Mouse (Mus musculus) brain, embryonic 18.5 days (tissue): ENCODE measurements around the gene Ephb2.

Source experiments
- DNase-seq: peaks from one replicate; pipeline ENCODE4 v3.0.0-alpha.2; 2012; ENCODE audit warnings: low read depth, low spot score

Gene Ephb2

DNA sequence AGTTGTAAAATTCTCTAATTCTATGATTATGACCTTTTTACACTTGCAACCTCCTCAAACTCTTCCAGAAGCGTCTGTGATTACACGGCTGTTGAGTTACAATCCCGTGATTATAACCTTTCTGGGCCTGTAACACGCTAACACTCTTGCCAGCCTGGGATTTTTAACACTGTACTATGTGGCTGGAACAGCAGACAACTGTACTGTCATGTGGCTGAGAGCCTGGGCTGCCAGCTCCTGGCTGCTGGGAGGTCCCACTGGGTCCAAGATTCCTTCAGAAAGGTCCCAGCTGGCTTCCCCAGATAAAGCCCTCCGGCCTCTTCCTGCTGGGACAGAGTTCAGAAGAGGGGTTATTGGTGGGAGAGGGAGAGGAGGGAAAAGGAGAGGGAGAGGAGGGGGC, 104.0 kb downstream of the Ephb2 start:
- no peak for DNase-seq

DNA sequence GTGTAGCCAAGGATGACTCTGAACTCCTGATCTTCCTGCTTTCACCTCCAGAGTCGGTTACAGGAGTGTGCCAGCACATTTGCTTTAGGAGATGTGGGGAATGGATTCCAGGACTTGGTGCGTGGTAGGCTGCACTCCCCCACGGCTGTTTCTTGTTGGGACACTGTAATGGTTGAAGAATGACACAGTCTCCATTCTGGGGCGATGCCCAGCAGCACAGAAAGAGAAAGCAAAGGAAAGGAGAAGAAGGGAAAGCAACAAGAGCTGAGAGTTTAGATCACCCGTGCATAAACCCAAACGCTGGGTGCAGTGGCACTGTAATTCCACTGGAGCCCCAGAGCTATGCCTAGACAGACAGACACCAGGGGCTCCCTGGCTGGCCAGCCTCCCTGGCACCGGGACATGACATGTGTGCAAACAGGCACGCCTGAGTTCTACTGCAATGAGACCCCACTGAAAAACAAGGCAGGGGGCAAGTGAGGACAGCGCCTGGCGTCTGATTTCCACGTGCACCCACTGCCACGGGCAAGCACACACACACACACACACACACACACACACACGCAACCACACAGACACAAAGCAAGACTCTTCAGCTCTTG, 104.7 kb downstream of the Ephb2 start:
- DNase-seq = no peak

DNA sequence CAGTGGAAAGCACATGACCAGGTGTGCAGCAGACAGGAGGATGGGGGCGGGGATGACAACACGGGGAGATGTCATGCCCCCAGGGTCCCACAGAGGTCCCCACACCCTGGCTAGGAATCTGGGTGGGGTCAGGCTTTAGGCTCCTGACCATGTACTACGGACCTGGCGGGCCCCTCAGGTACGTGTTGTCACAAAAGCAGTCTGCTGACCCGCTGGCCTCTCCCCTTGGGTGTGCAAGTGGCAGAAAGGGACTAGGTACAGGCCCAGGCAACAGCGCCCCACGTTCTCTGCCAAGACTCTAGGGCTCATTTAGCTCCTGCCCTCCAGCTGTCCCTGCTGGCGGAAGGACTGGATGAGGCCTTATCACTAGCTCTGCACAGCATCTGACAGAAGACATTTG, 105.3 kb downstream of the Ephb2 start:
- no peak for DNase-seq

DNA sequence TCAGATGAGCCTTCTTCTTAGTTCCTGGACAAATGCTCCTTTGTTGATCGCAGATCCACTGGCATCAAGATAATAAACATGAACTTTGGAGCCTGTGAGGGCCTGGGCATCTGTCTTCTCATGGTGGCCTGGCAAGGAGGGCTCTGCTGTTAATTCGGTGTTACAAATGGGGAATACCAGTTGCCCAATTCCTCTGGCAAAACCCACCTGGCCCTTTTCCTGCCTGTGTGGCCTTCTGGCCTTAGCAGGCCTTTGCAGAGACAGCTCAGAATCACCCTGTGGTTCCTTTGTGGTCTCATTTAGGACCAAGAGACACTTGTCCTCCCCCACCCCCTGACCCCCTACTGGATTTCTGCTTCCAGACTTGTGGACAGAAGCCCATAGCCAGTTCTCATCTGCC, 106.2 kb downstream of the Ephb2 start:
- DNase-seq = no peak

DNA sequence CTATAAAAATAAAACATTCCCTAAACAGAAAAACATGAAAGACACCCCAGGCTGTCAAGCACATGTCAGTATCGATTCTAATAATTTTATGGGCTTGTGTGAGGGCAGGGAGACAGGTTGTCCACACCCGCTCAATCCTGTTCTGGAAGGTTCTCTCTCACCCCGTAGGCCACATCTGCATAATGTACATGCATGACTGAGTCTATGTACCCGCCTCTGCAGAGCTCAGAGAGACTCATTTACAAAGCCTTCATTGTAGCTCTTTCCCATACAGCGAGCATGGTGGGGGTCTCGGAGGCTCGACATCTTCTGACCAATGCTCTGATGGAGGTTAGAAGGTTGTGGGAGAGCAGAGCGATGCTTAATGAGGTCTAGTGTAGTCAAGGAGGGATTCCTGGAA, 108.8 kb downstream of the Ephb2 start:
- DNase-seq = no peak

DNA sequence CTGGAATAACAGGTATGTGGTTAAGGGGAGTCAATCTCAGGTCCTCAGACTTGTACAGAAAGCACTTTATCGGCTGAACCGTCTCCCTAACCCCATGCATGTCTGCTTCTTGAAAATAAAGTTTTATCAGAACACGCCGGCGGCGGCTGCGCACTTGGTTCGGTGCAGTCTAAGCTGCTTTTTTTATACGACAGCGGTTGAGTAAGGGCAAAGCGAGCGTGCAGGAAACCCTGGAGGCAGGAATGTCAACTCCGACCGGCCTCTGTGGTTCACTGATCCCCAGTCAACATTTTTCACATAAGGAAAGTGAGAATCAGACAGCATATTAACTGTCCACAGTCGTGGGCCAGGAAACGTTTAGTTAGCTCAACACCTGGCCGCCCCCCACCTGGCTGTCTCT, 111.1 kb downstream of the Ephb2 start:
- no peak for DNase-seq

DNA sequence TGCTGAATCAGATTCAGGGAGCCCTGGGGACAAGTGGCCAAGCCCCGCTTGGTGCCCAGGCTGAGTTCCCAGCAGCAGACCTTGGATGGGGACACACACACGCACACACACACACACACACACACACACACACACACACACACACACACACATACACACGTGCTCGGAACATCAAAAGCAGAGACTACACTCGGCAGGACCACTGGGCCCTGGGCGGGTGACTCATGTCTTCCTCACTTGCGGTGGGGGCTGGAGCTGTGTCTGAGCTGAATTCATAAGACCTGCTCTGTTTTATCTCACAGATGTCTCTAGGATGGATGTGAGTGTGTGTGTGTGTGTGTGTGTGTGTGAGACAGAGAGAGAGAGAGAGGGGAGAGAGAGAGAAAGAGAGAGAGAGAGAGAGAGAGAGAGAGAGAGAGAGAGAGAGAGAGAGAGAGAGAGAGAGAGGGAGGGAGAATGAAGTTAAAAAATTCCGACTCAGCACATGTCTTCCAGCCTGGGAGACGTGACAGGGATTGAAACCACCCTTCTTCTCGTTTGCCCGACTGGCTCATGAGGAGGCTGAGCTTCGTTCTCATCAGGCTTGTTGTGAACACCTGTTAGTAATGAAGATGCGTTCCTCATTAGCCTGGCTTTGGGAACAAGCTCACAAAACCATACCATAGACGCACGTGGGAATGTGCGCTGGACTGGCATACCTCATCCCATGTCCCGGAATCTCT, 113.3 kb downstream of the Ephb2 start:
- DNase-seq = no peak

DNA sequence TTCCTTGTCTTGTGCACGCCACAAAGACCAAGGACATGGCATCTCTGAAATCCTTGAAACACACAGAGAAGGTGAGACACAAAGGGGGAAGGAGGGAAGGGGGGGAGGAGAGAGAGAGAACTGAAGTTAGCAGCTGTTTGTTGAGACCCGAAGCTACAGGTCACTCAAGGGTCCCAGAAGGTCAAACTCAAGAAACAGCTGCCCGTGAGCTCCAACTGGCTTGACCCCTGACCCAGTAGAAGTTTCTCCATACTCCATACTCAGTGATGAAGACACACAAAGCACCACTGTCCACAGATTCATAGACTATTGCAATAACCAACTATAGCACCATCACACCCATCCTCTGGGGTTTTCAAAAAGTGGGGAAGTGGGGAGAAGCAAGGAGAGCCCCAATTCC, 113.9 kb downstream of the Ephb2 start:
- DNase-seq = no peak

DNA sequence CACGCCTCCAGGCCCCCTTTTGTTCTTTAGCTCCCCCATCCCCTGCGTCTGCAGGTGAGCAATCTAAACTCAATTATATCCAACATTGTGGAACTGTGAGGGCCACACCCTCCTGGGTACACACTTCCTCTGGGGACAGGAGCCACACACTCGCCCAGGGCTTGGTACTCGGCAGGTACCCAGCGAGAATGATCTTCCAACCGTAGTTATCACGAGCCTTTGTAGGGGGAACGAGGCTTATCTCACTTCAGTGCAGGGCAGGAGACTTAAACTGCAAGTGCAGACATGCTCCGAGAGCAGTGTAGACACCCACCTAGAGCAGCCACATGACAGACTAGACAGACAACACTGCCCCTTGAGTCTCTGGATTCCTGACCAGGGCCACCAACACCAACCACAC, 115.8 kb downstream of the Ephb2 start:
- no peak for DNase-seq

DNA sequence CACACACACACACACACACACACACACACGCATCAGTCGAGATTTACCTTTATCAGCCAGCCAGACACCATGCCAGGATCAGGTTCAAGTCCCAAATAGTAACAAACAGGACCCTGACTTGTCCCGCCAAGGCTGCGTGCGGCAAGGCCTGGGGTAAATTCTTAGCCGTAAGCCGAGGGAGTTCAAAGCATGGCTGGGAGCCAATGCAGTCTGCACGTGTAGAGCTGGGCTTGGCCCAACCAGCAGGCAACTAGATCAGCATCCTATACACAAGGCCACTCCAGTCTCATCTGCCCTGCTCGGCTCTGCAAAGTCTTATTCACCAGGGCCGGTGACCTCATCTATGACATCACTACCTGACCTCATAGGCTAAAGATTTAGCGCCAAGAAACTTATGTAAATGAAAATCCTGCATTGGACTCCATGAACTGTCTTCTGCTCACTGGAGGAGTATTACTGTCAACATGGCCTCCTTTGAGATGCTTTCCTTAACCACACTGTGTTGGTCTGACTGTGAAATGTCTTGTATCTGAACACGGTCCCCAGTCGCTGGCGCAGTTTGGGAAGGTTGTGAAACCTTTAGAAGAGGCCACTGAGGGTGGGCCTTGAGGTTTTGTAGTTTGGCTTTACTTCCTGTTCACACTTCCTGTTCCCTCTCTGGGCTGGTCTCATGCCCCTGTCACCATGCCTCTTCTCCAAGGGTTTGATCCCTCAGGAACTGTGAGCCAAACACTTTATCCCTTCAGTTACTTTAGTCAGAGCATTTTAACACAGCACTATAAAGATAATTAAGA, 117.4 kb downstream of the Ephb2 start:
- no peak for DNase-seq

DNA sequence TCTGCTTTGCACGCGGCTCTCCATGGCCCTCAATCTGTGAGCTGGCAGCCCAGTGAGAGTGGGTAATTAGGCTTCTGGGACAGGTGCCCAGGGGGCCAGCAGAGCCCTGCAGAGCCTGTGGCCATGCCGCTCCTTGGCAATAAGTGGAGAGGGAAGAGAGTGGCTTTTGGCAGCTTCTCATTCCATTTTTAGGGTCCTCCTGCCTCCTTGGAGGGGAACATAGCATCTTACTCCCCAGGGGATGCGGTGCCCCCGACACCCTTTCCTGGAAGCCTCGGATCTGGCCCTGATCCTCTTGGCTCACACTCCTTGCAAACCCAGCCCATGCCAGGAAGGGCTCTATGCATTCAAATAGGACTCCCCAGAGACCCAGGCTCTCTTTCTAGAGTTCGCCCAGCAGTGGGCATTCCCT, 119.2 kb downstream of the Ephb2 start:
- DNase-seq = peak; percentile 58

DNA sequence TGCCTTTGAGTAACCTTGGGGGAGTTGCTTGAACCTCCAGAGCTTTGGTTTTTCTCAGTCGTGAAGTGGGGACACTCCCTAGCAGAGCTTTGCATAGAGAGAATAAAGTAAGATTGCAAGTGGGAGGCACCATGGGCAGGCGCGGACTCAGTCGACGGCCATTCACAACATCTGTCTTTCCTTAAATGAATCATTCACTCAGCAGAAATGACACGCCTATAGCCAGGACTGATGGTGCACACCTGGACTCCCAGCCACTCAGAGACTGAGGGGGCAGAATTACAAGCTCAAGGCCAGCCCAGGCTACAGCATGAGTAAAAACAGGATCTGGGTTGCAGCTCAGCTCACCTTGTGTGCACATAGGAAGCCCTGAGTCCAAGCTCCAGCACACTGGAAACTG, 121.3 kb downstream of the Ephb2 start:
- DNase-seq = no peak

DNA sequence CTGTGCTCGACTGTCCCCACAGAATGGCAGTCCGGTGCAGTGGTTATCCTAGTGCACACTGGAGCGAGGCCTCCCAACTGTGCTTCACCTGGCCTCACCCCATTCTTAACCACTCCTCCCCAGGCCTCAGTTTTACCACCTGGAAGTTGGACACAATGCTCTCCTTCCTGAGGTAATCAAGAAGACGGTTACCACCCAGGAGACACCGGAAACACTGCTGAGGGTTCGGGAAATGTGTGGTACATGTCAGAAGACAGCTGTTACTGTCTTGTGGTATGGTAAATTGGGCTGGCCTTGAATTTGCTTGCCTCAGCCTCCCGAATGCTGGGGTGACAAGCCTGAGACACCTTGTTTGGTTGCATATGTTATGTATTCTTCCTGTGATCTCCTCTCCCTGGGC, 121.9 kb downstream of the Ephb2 start:
- DNase-seq = no peak

DNA sequence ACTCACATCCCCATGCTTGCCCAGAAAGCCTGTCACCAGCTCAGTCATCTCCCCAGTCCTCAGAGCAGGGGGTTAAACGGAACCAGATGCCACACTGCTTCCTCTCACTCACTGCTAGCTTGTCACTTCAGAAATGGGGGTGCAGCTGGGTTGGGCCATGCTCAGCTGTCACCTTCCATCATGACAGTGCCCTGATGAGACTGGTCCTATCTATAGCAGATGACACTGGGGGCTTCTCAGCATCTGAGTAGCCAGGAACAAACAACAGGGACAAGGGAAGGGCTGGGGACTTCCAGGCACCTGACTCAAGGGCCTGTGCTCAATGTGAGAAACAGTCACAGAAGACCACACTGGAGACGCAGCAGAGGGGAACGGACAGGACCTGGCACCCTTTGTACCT, 122.4 kb downstream of the Ephb2 start:
- no peak for DNase-seq

DNA sequence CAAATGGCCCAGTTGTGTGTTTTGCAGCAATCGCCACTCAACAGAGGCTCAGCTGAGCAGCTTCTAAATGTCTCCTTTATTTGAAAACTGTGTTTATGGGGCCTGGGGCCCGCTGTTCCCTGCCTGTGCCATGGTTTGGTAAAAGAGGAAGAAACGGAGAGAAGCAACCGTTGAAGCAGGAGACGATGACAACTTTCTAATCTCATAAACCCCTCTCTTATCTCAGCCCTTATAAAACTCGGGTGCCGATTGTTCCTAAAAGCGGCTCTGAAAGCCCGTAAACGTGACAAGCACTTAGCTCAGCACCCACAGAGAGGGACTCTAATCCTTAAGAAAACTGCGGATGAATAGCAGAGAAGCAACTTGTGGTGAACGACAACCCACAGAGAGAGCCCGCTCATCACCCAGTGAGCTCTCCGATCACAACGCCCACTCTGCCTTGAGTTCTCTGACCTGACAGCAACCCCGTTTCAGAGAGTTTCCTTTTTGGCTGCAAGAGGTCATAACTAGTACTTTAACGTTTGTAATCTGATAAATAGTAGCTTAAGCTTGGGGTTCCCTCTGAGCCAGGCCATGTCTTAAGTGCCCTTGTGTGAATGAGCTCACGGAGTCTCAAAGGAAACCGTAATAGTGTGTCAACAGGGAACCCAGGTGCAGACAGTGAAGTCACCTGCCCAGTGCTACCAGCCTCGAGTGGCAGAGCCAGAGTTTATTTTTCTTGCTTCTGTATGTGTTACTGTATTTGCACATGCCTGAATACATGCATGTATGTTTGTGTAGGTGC, 123.6 kb downstream of the Ephb2 start:
- DNase-seq = no peak

DNA sequence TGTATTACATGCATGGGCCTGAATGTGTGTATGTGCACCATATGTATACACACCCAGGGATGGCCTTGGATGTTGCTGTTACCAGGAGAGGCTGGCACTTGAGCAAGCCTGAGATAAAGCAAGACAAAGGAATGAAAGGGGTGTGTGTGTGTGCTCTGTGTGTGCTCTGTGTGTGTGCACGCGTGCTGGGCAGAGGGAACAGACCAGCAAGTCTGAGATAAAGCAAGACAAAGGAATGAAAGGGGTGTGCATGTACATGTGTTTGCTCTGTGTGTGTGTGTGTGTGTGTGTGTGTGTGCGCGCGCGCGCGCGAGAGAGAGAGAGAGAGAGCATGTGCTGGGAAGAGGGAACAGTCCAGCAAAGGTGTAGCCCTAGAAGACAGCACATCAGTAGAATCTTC, 125.4 kb downstream of the Ephb2 start:
- no peak for DNase-seq

DNA sequence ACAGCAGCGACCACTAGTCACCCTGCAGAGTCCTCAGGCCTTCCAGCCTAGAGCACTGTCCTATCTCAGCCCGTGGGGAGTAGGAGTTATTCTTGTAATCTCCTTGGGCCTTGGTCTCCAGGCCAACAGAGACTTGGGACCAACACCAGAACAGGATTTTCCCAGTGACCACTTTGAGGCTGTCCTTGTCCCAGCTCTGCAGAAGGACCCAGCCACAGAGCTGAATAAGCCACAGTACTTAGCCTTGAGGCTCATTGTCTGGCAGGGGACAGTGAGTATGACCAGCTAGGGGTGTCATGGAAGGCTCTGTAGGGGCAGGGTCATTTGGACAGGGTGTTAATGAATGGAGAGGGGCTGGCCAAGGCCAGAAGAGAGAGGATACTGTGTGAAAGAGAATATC, 126.8 kb downstream of the Ephb2 start:
- no peak for DNase-seq

DNA sequence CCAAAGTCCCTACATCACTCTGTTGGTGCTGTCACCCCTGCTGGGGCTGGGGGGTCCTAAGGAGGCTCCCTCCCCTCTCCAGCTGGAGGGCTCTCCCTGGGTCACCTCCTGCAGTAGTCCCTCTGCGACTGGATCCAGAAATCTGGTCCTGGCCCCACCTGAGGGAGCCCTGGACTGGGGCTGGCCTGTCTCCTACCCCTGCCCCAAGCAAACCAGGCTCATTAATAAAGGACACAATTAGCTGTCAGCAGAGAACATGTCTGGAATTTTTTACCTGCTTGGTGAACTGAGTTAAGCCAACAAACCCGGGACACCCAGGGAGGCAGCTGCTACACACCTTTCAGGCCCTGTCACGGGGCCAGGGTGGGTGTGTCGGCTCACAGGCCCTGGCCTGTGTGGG, 129.1 kb downstream of the Ephb2 start:
- DNase-seq = no peak

DNA sequence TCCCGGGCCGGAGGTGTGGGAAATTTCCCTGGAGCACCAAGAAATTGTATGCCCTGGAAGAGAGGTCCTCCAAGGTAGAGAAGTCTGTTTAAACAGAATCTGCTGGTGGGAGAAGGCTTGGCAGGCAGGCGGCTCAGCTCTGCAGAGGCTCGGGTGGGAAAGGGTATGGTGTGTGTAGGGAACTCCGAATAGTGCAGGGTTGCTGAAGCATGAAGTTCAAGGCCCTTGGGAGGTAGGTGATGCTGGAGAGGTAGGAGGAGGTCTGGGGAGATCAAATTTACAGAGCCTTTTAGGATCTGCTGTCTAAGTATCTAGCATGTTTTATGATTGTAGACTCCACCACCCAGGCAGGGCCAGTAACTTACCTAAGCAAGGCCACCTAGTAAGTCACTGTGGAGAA, 130.7 kb downstream of the Ephb2 start:
- DNase-seq = no peak

DNA sequence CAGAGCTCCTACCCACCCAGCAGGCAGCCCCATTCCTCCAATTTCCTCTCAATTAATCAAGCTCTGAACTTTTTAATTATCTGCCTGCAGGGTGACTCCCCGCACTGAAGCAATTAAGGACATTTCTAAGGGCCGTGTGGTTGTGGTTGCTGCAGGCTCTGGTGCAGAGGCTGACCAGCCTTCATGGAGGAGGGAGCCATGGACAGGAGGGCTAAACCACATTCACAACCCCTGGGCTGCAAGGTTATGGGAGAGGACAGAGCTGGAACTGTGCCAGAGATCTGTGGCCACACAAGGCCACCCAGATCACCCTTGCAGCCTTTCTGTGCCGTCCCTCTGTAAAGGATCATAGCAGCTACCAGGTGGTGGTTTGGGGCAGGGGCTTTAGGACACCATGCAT, 131.2 kb downstream of the Ephb2 start:
- no peak for DNase-seq

DNA sequence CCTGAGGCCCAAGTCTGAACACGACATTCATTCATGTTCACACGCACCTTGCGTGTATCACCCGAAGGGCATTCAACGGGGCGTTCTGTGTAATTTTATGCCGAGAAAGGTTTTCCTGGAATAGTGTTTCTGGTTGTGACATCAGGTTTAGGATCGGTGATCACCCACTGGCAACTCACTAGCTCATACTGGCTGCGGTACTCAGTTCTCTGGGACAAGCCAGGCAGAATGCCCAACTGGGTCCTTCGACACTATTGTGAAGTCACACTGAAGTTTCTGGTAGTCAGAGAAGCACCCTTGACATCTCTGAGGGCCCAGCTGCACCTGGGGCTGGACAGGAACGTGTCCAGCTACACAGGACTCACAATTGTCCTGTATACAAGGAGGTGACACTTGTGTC, 132.4 kb downstream of the Ephb2 start:
- no peak for DNase-seq

DNA sequence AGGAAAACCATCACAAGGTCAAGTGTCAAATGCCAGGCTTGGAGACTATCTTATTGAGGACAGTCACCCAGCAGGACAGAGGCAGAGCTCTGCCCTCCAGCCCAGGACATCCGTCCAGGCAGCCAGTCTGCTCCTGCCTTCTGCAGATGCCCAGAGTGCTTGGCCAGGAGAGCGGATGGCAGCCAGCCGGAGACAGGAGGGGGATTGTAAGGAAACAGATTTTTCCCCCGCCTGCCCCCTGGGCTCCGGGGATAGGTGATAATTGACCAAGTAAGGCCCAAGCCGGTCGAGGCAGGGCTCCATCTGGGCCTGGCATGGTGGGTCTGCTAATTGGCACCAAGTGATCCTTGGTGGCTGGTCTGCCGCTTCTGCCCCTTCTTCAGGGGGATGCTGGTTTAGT, 133.3 kb downstream of the Ephb2 start:
- no peak for DNase-seq
